Mouse (Mus musculus): ENCODE results near the gene Slc38a8. TPM values are rescaled to one million over a fixed set of nuclear protein-coding genes. Genes with fewer than 3 reads are reported as not detected.
A peak's percentile ranks its signal among the peaks of the same experiment; 100 is the strongest.

Gene Slc38a8
- total and polyA plus RNA-seq, 3 experiments = 0.11 TPM; not detected in 2

DNA sequence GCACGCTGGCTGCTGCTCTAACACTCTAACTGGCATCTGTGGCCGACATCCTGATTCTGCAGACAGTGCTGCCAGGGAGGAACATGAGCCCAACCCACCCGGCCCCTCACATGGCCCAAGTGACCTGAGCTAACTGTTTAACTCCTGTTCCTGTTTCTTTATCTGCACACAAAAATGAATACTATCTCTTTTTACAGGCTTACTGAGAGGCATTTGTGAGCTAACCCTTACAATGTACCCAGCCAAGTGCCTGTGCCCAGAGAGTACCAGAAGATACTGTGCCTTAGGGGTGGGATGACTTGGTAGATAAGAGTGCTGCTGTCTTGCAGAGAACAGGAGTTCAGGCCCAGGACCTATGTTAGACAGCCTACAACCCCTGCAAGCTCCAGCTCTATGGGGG is 13.4 kb upstream of the Slc38a8 start:
- TF ChIP-seq GATA2 (IDR thresholded peaks at IDR 0.05; ENCODE audit: borderline replicate concordance, low read depth, low read length) (no peak), POLR2AphosphoS5 (IDR thresholded peaks at IDR 0.05; ENCODE audit: insufficient replicate concordance, low read depth, low read length) (no peak), GATA1 (IDR thresholded peaks at IDR 0.05; ENCODE audit: borderline replicate concordance, low read length) (no peak), CTCF (IDR thresholded peaks at IDR 0.05; ENCODE audit: low read depth, low read length) (no peak), TAL1 (conservative IDR thresholded peaks at IDR 0.05; ENCODE audit: low read depth, low read length) (peak; percentile 45; the same call in 1 of the 2 replicates)
- Histone ChIP-seq H3K4me1 (ENCODE audit: insufficient read depth, low read depth, low read length) (peaks cover 28% of the 10 kb centered on the region), H3K27me3 (ENCODE audit: insufficient read depth, low read length) (no peaks in the 10 kb centered on the region), H3K36me3 (replicated peaks) (peaks cover 99% of the 10 kb centered on the region), H3K9me3 (replicated peaks) (no peaks in the 10 kb centered on the region), H3K4me3 (ENCODE audit: low read depth, low read length) (no peak overlapping the region)
- DNase-seq (ENCODE audit: low spot score) (peak; percentile 32), ATAC-seq (ENCODE audit: extremely low read depth, insufficient number of reproducible peaks, low FRiP score, poor library complexity, severe bottlenecking) (peak; percentile 84)

DNA sequence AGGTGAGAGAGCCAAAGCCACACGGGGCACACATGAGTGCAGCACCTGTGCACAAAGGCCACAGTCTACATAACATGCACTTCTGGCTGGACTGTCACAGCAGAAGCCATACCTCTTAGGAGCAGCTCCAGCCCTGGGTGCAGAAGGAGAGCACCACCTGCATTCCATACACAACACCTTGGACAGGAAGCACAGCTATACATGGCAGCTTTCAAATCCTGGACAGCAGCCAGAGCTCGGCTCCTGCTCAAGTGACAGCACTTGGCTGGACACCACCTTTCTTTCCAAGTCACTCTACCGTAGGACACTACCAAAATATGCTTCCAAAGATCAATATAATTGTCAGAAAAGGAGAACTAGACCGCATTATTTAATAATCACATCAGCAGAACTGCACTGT is 11.9 kb upstream of the Slc38a8 start:
- Histone ChIP-seq H3K9me3 (replicated peaks) (no peaks in the 10 kb centered on the region), H3K4me1 (ENCODE audit: insufficient read depth, low read depth, low read length) (peaks cover 28% of the 10 kb centered on the region), H3K36me3 (replicated peaks) (peaks cover 99% of the 10 kb centered on the region), H3K27me3 (ENCODE audit: insufficient read depth, low read length) (no peaks in the 10 kb centered on the region), H3K4me3 (ENCODE audit: low read depth, low read length) (no peak overlapping the region)
- DNase-seq (ENCODE audit: low spot score) = no peak
- ATAC-seq (ENCODE audit: extremely low read depth, insufficient number of reproducible peaks, low FRiP score, poor library complexity, severe bottlenecking) = no peak
- TF ChIP-seq CTCF (IDR thresholded peaks at IDR 0.05; ENCODE audit: low read depth, low read length) (no peak), POLR2AphosphoS5 (IDR thresholded peaks at IDR 0.05; ENCODE audit: insufficient replicate concordance, low read depth, low read length) (no peak), TAL1 (conservative IDR thresholded peaks at IDR 0.05; ENCODE audit: low read depth, low read length) (no peak), GATA2 (IDR thresholded peaks at IDR 0.05; ENCODE audit: borderline replicate concordance, low read depth, low read length) (no peak)

DNA sequence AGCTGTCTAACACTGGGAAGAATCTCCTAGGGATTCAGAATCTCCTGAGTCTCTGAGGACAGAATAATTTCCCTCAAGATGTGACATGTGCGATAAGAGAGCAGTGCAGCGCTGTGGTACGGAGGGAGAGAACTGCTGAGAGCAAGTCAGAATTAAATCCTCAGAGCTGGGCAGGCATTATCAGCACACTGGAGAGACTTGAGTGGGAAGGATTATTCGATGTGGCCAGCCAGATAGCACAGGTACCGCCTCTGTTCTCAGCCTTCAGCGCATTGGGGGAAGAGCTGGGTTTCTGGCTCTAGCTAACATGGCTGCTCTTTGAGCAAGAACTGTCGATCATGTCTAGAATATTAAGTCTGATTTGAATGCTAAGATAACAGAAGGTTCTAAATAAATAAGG is 10.2 kb upstream of the Slc38a8 start:
- H3K36me3 ChIP-seq (replicated peaks) = peaks cover 100% of the 10 kb centered on the region
- H3K27me3 ChIP-seq (ENCODE audit: insufficient read depth, low read length) = no peaks in the 10 kb centered on the region
- no peak for ATAC-seq (ENCODE audit: extremely low read depth, insufficient number of reproducible peaks, low FRiP score, poor library complexity, severe bottlenecking)
- H3K4me3 ChIP-seq (ENCODE audit: low read depth, low read length) = no peak overlapping the region
- H3K4me1 ChIP-seq (ENCODE audit: insufficient read depth, low read depth, low read length) = peaks cover 28% of the 10 kb centered on the region
- no peaks in the 10 kb centered on the region for H3K9me3 ChIP-seq (replicated peaks)
- no peak for DNase-seq (ENCODE audit: low spot score)
- TF ChIP-seq CTCF (IDR thresholded peaks at IDR 0.05; ENCODE audit: low read depth, low read length) (no peak), GATA2 (IDR thresholded peaks at IDR 0.05; ENCODE audit: borderline replicate concordance, low read depth, low read length) (no peak), TAL1 (conservative IDR thresholded peaks at IDR 0.05; ENCODE audit: low read depth, low read length) (no peak), GATA1 (IDR thresholded peaks at IDR 0.05; ENCODE audit: borderline replicate concordance, low read length) (no peak), POLR2AphosphoS5 (IDR thresholded peaks at IDR 0.05; ENCODE audit: insufficient replicate concordance, low read depth, low read length) (no peak)

DNA sequence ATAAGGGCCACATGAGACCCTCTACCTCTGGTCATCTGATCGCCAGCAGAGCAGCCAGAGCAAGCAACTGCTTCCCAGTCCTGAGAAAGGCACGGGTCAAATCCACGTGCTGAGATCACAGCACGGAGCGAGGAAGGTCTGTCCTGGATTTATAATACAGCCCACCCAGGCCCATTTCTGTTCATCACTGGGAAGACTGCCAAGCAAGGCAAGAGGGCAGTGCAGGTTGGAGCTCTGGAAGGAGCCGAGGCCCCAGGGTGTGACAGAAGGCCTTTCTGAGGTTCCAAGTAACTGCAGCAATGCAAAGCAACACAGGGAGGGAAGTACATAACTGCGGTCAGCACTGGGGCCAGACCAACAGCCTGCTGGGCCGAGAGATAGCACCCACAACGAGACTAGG is 9.0 kb upstream of the Slc38a8 start:
- no peak for TF ChIP-seq TAL1 (conservative IDR thresholded peaks at IDR 0.05; ENCODE audit: low read depth, low read length)
- no peak for TF ChIP-seq GATA1 (IDR thresholded peaks at IDR 0.05; ENCODE audit: borderline replicate concordance, low read length)
- TF ChIP-seq POLR2AphosphoS5 (IDR thresholded peaks at IDR 0.05; ENCODE audit: insufficient replicate concordance, low read depth, low read length) = no peak
- TF ChIP-seq GATA2 (IDR thresholded peaks at IDR 0.05; ENCODE audit: borderline replicate concordance, low read depth, low read length) = no peak
- TF ChIP-seq CTCF (IDR thresholded peaks at IDR 0.05; ENCODE audit: low read depth, low read length) = no peak
- Histone ChIP-seq H3K4me3 (ENCODE audit: low read depth, low read length) (no peak overlapping the region), H3K9me3 (replicated peaks) (no peaks in the 10 kb centered on the region), H3K36me3 (replicated peaks) (peaks cover 100% of the 10 kb centered on the region), H3K27me3 (ENCODE audit: insufficient read depth, low read length) (no peaks in the 10 kb centered on the region), H3K4me1 (ENCODE audit: insufficient read depth, low read depth, low read length) (peaks cover 25% of the 10 kb centered on the region)
- DNase-seq (ENCODE audit: low spot score) = no peak
- no peak for ATAC-seq (ENCODE audit: extremely low read depth, insufficient number of reproducible peaks, low FRiP score, poor library complexity, severe bottlenecking)

DNA sequence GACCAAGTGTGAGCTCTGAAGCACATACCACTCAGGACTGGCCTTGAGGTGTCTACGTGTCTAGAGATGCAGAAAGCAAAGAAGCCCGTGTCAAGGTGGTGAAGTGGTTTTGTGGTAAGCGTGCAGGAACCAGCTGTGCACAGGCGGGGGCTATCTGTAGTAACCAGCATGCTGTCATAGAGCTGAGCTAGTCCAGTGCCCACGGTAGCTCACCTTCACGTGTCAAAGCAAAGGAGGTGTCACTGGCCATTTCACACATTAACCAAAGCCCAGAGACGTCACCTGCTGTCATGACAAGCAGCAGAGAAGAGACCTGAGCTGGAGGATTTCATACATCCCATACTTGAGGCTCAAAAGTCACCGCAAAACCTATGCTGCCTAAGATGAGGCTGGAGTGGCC is 4.6 kb upstream of the Slc38a8 start:
- Histone ChIP-seq H3K27me3 (ENCODE audit: insufficient read depth, low read length) (peaks cover 16% of the 10 kb centered on the region), H3K4me3 (ENCODE audit: low read depth, low read length) (no peak overlapping the region), H3K36me3 (replicated peaks) (peaks cover 71% of the 10 kb centered on the region), H3K9me3 (replicated peaks) (no peaks in the 10 kb centered on the region), H3K4me1 (ENCODE audit: insufficient read depth, low read depth, low read length) (peaks cover 27% of the 10 kb centered on the region)
- ATAC-seq (ENCODE audit: extremely low read depth, insufficient number of reproducible peaks, low FRiP score, poor library complexity, severe bottlenecking) = no peak
- TF ChIP-seq TAL1 (conservative IDR thresholded peaks at IDR 0.05; ENCODE audit: low read depth, low read length) (no peak), GATA2 (IDR thresholded peaks at IDR 0.05; ENCODE audit: borderline replicate concordance, low read depth, low read length) (no peak), GATA1 (IDR thresholded peaks at IDR 0.05; ENCODE audit: borderline replicate concordance, low read length) (no peak), POLR2AphosphoS5 (IDR thresholded peaks at IDR 0.05; ENCODE audit: insufficient replicate concordance, low read depth, low read length) (no peak), CTCF (IDR thresholded peaks at IDR 0.05; ENCODE audit: low read depth, low read length) (no peak)
- DNase-seq (ENCODE audit: low spot score) = no peak

DNA sequence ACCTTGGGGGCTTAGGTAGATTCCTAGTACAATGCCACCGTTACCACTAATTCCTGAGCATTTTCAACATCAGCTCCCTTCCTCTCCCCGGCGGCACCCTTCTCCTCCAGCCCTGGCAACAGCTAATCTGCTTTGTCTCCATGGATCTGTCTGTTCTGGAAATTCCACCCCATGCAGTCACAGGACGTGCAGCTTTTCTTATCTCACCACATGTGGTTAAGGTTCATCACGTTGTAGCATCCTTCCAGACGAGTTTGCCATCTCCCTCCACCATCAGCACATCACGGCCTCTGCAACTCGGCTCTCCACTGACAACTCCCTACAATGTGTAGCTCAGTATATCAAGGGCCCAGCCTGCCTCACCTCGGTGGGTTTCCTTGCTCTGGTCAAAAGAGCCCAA is 4.0 kb upstream of the Slc38a8 start:
- H3K4me3 ChIP-seq (ENCODE audit: low read depth, low read length) = no peak overlapping the region
- peaks cover 27% of the 10 kb centered on the region for H3K4me1 ChIP-seq (ENCODE audit: insufficient read depth, low read depth, low read length)
- TF ChIP-seq GATA2 (IDR thresholded peaks at IDR 0.05; ENCODE audit: borderline replicate concordance, low read depth, low read length) (no peak), TAL1 (conservative IDR thresholded peaks at IDR 0.05; ENCODE audit: low read depth, low read length) (no peak), POLR2AphosphoS5 (IDR thresholded peaks at IDR 0.05; ENCODE audit: insufficient replicate concordance, low read depth, low read length) (no peak), GATA1 (IDR thresholded peaks at IDR 0.05; ENCODE audit: borderline replicate concordance, low read length) (no peak), CTCF (IDR thresholded peaks at IDR 0.05; ENCODE audit: low read depth, low read length) (no peak)
- no peak for DNase-seq (ENCODE audit: low spot score)
- peaks cover 19% of the 10 kb centered on the region for H3K27me3 ChIP-seq (ENCODE audit: insufficient read depth, low read length)
- H3K36me3 ChIP-seq (replicated peaks) = peaks cover 64% of the 10 kb centered on the region
- ATAC-seq (ENCODE audit: extremely low read depth, insufficient number of reproducible peaks, low FRiP score, poor library complexity, severe bottlenecking) = no peak
- H3K9me3 ChIP-seq (replicated peaks) = no peaks in the 10 kb centered on the region

Measured in G1E (cell line).